Mouse (Mus musculus): ENCODE measurements around the gene 6820408C15Rik. TPM values are rescaled to one million over a fixed set of nuclear protein-coding genes. Genes with fewer than 3 reads are reported as not detected.

The 6820408C15Rik gene
- polyA plus RNA-seq, 1 experiment, result 0.50 TPM

GRCm38 (mm10) chr2:152472434-152472833 lies 57.0 kb downstream of the 6820408C15Rik start:
- TF ChIP-seq POLR2A (IDR thresholded peaks at IDR 0.05; ENCODE audit: control insufficient read depth, extremely low read depth, insufficient read depth, low read length, poor library complexity) (no peak), CTCF (IDR thresholded peaks at IDR 0.05; ENCODE audit: borderline replicate concordance, control insufficient read depth, extremely low read depth, insufficient read depth, low read length, poor library complexity) (no peak)
- DNase-seq, result no peak
- Histone ChIP-seq H3K4me1 (replicated peaks; ENCODE audit: control insufficient read depth, insufficient read depth, low read length) (no peaks in the 10 kb centered on the region), H3K36me3 (ENCODE audit: control insufficient read depth, insufficient read depth, low read length) (no peaks in the 10 kb centered on the region), H3K27ac (ENCODE audit: control insufficient read depth, insufficient read depth, low read length) (no peak overlapping the region), H3K27me3 (ENCODE audit: control insufficient read depth, insufficient read depth, low read length) (no peaks in the 10 kb centered on the region; the same call in 1 of the 2 replicates), H3K4me3 (ENCODE audit: control insufficient read depth, insufficient read depth, low read length) (no peak overlapping the region)
- WGBS, result 33% methylated on average over 3 of the region's 3 CpGs

- no peaks in the 10 kb centered on the region for H3K4me1 ChIP-seq (replicated peaks; ENCODE audit: control insufficient read depth, insufficient read depth, low read length)
- no peak for TF ChIP-seq POLR2A (IDR thresholded peaks at IDR 0.05; ENCODE audit: control insufficient read depth, extremely low read depth, insufficient read depth, low read length, poor library complexity)
- TF ChIP-seq CTCF (IDR thresholded peaks at IDR 0.05; ENCODE audit: borderline replicate concordance, control insufficient read depth, extremely low read depth, insufficient read depth, low read length, poor library complexity), result no peak
- H3K36me3 ChIP-seq (ENCODE audit: control insufficient read depth, insufficient read depth, low read length), result no peaks in the 10 kb centered on the region
- no peak within 1 kb of the TSS for H3K27ac ChIP-seq (ENCODE audit: control insufficient read depth, insufficient read depth, low read length)
- 80% methylated on average over 2 of the region's 2 CpGs for WGBS
- H3K4me3 ChIP-seq (ENCODE audit: control insufficient read depth, insufficient read depth, low read length), result no peak within 1 kb of the TSS
- no peak for DNase-seq
- H3K27me3 ChIP-seq (ENCODE audit: control insufficient read depth, insufficient read depth, low read length), result no peaks in the 10 kb centered on the region
Measured at GRCm38 (mm10) chr2:152476763-152477162, 61.4 kb downstream of the 6820408C15Rik start, which contains the start of gene Defb20. Gene Defb20, plus strand, starts transcription at chr2:152477063.

GRCm38 (mm10) chr2:152480881-152481280 lies 65.5 kb downstream of the 6820408C15Rik start:
- no peaks in the 10 kb centered on the region for H3K4me1 ChIP-seq (replicated peaks; ENCODE audit: control insufficient read depth, insufficient read depth, low read length)
- H3K4me3 ChIP-seq (ENCODE audit: control insufficient read depth, insufficient read depth, low read length), result no peak overlapping the region
- no peaks in the 10 kb centered on the region for H3K27me3 ChIP-seq (ENCODE audit: control insufficient read depth, insufficient read depth, low read length)
- H3K27ac ChIP-seq (ENCODE audit: control insufficient read depth, insufficient read depth, low read length), result no peak overlapping the region
- WGBS, result 73% methylated on average over 3 of the region's 3 CpGs
- DNase-seq, result no peak
- TF ChIP-seq POLR2A (IDR thresholded peaks at IDR 0.05; ENCODE audit: control insufficient read depth, extremely low read depth, insufficient read depth, low read length, poor library complexity) (no peak), CTCF (IDR thresholded peaks at IDR 0.05; ENCODE audit: borderline replicate concordance, control insufficient read depth, extremely low read depth, insufficient read depth, low read length, poor library complexity) (no peak)
- no peaks in the 10 kb centered on the region for H3K36me3 ChIP-seq (ENCODE audit: control insufficient read depth, insufficient read depth, low read length)

- Histone ChIP-seq H3K4me1 (replicated peaks; ENCODE audit: control insufficient read depth, insufficient read depth, low read length) (no peaks in the 10 kb centered on the region), H3K27me3 (ENCODE audit: control insufficient read depth, insufficient read depth, low read length) (no peaks in the 10 kb centered on the region), H3K36me3 (ENCODE audit: control insufficient read depth, insufficient read depth, low read length) (no peaks in the 10 kb centered on the region), H3K27ac (ENCODE audit: control insufficient read depth, insufficient read depth, low read length) (no peak overlapping the region), H3K4me3 (ENCODE audit: control insufficient read depth, insufficient read depth, low read length) (no peak overlapping the region)
- 96% methylated on average over 7 of the region's 7 CpGs for WGBS
- no peak for DNase-seq
- no peak for TF ChIP-seq CTCF (IDR thresholded peaks at IDR 0.05; ENCODE audit: borderline replicate concordance, control insufficient read depth, extremely low read depth, insufficient read depth, low read length, poor library complexity)
- no peak for TF ChIP-seq POLR2A (IDR thresholded peaks at IDR 0.05; ENCODE audit: control insufficient read depth, extremely low read depth, insufficient read depth, low read length, poor library complexity)
Measured at GRCm38 (mm10) chr2:152481726-152482125, 66.3 kb downstream of the 6820408C15Rik start.

GRCm38 (mm10) chr2:152487024-152487423 lies 71.6 kb downstream of the 6820408C15Rik start:
- H3K27ac ChIP-seq (ENCODE audit: control insufficient read depth, insufficient read depth, low read length), result no peak overlapping the region

GRCm38 (mm10) chr2:152490038-152490437 lies 74.7 kb downstream of the 6820408C15Rik start, which contains the start of gene Defb22:
Gene Defb22, minus strand, starts transcription at chr2:152490138.
- Histone ChIP-seq H3K4me3 (ENCODE audit: control insufficient read depth, insufficient read depth, low read length) (no peak within 1 kb of the TSS), H3K4me1 (replicated peaks; ENCODE audit: control insufficient read depth, insufficient read depth, low read length) (no peaks in the 10 kb centered on the region), H3K27me3 (ENCODE audit: control insufficient read depth, insufficient read depth, low read length) (no peaks in the 10 kb centered on the region), H3K36me3 (ENCODE audit: control insufficient read depth, insufficient read depth, low read length) (no peaks in the 10 kb centered on the region), H3K27ac (ENCODE audit: control insufficient read depth, insufficient read depth, low read length) (no peak within 1 kb of the TSS)
- DNase-seq, result no peak
- TF ChIP-seq POLR2A (IDR thresholded peaks at IDR 0.05; ENCODE audit: control insufficient read depth, extremely low read depth, insufficient read depth, low read length, poor library complexity), result no peak
- TF ChIP-seq CTCF (IDR thresholded peaks at IDR 0.05; ENCODE audit: borderline replicate concordance, control insufficient read depth, extremely low read depth, insufficient read depth, low read length, poor library complexity), result no peak

More at GRCm38 (mm10) chr2:152487024-152487423, 71.6 kb downstream of the 6820408C15Rik start:
- Histone ChIP-seq H3K4me1 (replicated peaks; ENCODE audit: control insufficient read depth, insufficient read depth, low read length) (no peaks in the 10 kb centered on the region), H3K27me3 (ENCODE audit: control insufficient read depth, insufficient read depth, low read length) (no peaks in the 10 kb centered on the region), H3K36me3 (ENCODE audit: control insufficient read depth, insufficient read depth, low read length) (no peaks in the 10 kb centered on the region), H3K4me3 (ENCODE audit: control insufficient read depth, insufficient read depth, low read length) (no peak overlapping the region)
- WGBS, result 90% methylated on average over 2 of the region's 2 CpGs
- TF ChIP-seq POLR2A (IDR thresholded peaks at IDR 0.05; ENCODE audit: control insufficient read depth, extremely low read depth, insufficient read depth, low read length, poor library complexity) (no peak), CTCF (IDR thresholded peaks at IDR 0.05; ENCODE audit: borderline replicate concordance, control insufficient read depth, extremely low read depth, insufficient read depth, low read length, poor library complexity) (no peak)
- DNase-seq, result no peak

- Histone ChIP-seq H3K36me3 (ENCODE audit: control insufficient read depth, insufficient read depth, low read length) (no peaks in the 10 kb centered on the region), H3K27ac (ENCODE audit: control insufficient read depth, insufficient read depth, low read length) (no peak overlapping the region), H3K4me3 (ENCODE audit: control insufficient read depth, insufficient read depth, low read length) (no peak overlapping the region), H3K27me3 (ENCODE audit: control insufficient read depth, insufficient read depth, low read length) (no peaks in the 10 kb centered on the region), H3K4me1 (replicated peaks; ENCODE audit: control insufficient read depth, insufficient read depth, low read length) (no peaks in the 10 kb centered on the region)
- TF ChIP-seq POLR2A (IDR thresholded peaks at IDR 0.05; ENCODE audit: control insufficient read depth, extremely low read depth, insufficient read depth, low read length, poor library complexity) (no peak), CTCF (IDR thresholded peaks at IDR 0.05; ENCODE audit: borderline replicate concordance, control insufficient read depth, extremely low read depth, insufficient read depth, low read length, poor library complexity) (no peak)
- 89% methylated on average over 6 of the region's 6 CpGs for WGBS
- no peak for DNase-seq
Measured at GRCm38 (mm10) chr2:152493151-152493550, 77.8 kb downstream of the 6820408C15Rik start.

Other genes with a start within 250 kb of the 6820408C15Rik start
- 34.3 and 36.1 TPM in 2 replicates for gene Csnk2a1, start 188.7 kb upstream of the 6820408C15Rik start, polyA plus RNA-seq (2012; rRNA removed)
- 69.7 and 78.2 TPM in 2 replicates for gene Tbc1d20, start 121.8 kb upstream of the 6820408C15Rik start, polyA plus RNA-seq (2012; rRNA removed)
- gene Rbck1, start 82.9 kb upstream of the 6820408C15Rik start, polyA plus RNA-seq (2012; rRNA removed), result 688 and 743 TPM in 2 replicates
- 2.6 and 3.8 TPM in 2 replicates for gene Trib3, start 71.6 kb upstream of the 6820408C15Rik start, polyA plus RNA-seq (2012; rRNA removed)
- gene Nrsn2, start 38.9 kb upstream of the 6820408C15Rik start, polyA plus RNA-seq (2012; rRNA removed), result 0.07 TPM in 1 of 2 replicates, not detected in the other
- 3.8 and 4.5 TPM in 2 replicates for gene Sox12, start 17.5 kb upstream of the 6820408C15Rik start, polyA plus RNA-seq (2012; rRNA removed)
- gene Zcchc3, start 560 bp upstream of the 6820408C15Rik start, polyA plus RNA-seq (2012; rRNA removed), result 1.7 and 2.0 TPM in 2 replicates
- gene Defb23, start 49.0 kb downstream of the 6820408C15Rik start, polyA plus RNA-seq (2012; rRNA removed), result not detected in 2 replicates
- gene Defb20, start 61.5 kb downstream of the 6820408C15Rik start, polyA plus RNA-seq (2012; rRNA removed), result not detected in 2 replicates
- 0.24 TPM in 1 of 2 replicates, not detected in the other for gene Defb22, start 74.6 kb downstream of the 6820408C15Rik start, polyA plus RNA-seq (2012; rRNA removed)
- not detected in 2 replicates for gene Defb26, start 96.1 kb downstream of the 6820408C15Rik start, polyA plus RNA-seq (2012; rRNA removed)
- not detected in 2 replicates for gene Defb28, start 102.7 kb downstream of the 6820408C15Rik start, polyA plus RNA-seq (2012; rRNA removed)
- gene Defb29, start 124.5 kb downstream of the 6820408C15Rik start, polyA plus RNA-seq (2012; rRNA removed), result not detected in 2 replicates
- gene Gm17416, start 153.8 kb downstream of the 6820408C15Rik start, polyA plus RNA-seq (2012; rRNA removed), result not detected in 2 replicates
- gene Defb21, start 157.2 kb downstream of the 6820408C15Rik start, polyA plus RNA-seq (2012; rRNA removed), result not detected in 2 replicates
- 1.5 and 1.7 TPM in 2 replicates for gene Defb19, start 164.7 kb downstream of the 6820408C15Rik start, polyA plus RNA-seq (2012; rRNA removed)
- not detected in 2 replicates for gene Defb45, start 183.8 kb downstream of the 6820408C15Rik start, polyA plus RNA-seq (2012; rRNA removed)
- not detected in 2 replicates for gene Defb36, start 188.7 kb downstream of the 6820408C15Rik start, polyA plus RNA-seq (2012; rRNA removed)
- 1.7 and 2.0 TPM in 2 replicates for gene Defb25, start 207.5 kb downstream of the 6820408C15Rik start, polyA plus RNA-seq (2012; rRNA removed)
- 2.9 and 3.3 TPM in 2 replicates for gene Rem1, start 211.4 kb downstream of the 6820408C15Rik start, polyA plus RNA-seq (2012; rRNA removed)

All from thymus, adult 2 months (tissue).